Mouse (Mus musculus) small intestine, adult 2 months (tissue): ENCODE measurements at regions not wholly inside any gene's neighbourhood (a gene's known extent, or its start where the extent isn't known, plus 50 kb on each side); places are given as distances from the start of the nearest gene placed in this dataset.

ENCODE experiments used
- CTCF ChIP-seq: fragments of 200-500 bp; IDR thresholded peaks from 2 replicates; pipeline ENCODE4 v1.5.1; 2012; ENCODE audit warnings: low read depth, mild to moderate bottlenecking, control low read depth, inconsistent platforms, low read length, moderate library complexity, mixed read lengths; ENCODE audit not compliant: insufficient replicate concordance, insufficient read length; ENCODE audit errors: extremely low read depth
- POLR2A ChIP-seq: fragments of 200-500 bp; IDR thresholded peaks from 2 replicates; pipeline ENCODE4 v1.6.1; 2012; ENCODE audit warnings: low read depth, mild to moderate bottlenecking, control low read depth, inconsistent platforms, low read length, moderate library complexity

GRCm38 (mm10) chr11:32111841-32112240, 88.2 kb downstream of the Il9r start:
- TF ChIP-seq CTCF (no peak), POLR2A (no peak)
